Mouse (Mus musculus): Measurements from ENCODE around the gene Fastkd2. TPM values are rescaled to one million over a fixed set of nuclear protein-coding genes. Genes with fewer than 3 reads are reported as not detected.

Fastkd2 gene
- 10 to 100 TPM; 20.1 to 21.3 TPM for total RNA-seq (2021)
- long read RNA-seq, experiment 1, full-length matches to known transcripts: 45 of 53 reads
- long read RNA-seq, experiment 1, partial matches to known transcripts: 4 of 53 reads
- long read RNA-seq, experiment 1, other reads (novel, unspliced or antisense): 4 of 53 reads
- long read RNA-seq, experiment 2, full-length matches to known transcripts: 26 of 30 reads
- long read RNA-seq, experiment 2, partial matches to known transcripts: 4 of 30 reads
- long read RNA-seq, experiment 2, other reads (novel, unspliced or antisense): 0 of 30 reads

DNA sequence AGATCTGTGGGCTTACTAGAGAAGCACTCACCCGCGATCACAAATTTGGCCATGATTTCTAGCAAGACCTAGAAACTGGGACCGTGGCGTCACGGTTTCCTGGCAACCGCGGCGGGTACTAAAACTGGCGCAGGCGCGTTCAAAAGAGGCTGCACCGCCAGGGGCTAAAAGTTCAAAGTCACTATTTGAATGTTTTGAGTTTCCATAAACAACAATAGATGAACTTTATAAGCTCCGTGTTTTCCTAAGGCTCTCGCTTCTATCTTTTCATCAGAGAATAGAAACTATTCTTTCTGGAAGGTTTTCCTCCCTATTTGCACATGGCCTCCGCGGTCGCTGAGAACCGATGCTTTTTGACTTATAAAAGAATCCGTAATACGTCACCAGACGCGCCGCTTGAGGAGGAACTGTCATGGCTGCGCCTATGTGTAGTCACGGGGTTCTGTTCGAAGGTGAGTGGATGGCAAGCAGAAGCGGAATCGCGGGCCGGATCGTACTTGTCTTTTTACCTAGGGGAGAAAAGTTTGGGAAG is at the start of gene Fastkd2, which contains the start of gene Mdh1b:
Gene Fastkd2, plus strand, starts transcription at position 375 of the 532 bp plus-strand sequence.
Gene Mdh1b, minus strand, starts transcription at position 79 of the 532 bp plus-strand sequence.
- DNase-seq (ENCODE audit: low spot score): peak; percentile 94

DNA sequence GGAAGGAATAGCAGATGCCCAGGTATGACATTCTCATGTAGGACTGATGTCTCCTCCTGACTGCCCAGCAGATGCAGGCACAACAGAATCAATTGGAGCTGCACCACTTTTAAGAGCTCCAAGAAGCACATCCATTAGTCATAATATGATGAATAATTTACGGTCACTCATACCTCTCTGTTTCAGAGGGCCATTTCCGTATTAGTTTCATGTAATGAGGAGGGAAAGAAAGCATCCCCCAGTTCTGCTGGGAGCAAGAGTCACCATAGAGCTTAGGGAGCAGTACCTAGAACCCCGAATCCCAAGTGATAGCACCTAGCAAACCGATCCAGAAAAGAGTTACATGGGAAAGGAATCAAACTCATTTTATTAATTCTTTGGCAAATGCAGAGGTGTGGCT is 43.6 kb upstream of the Fastkd2 start, which contains the start of gene Dytn:
Gene Dytn, minus strand, starts transcription at position 101 of the 400 bp plus-strand sequence.
- DNase-seq (ENCODE audit: low spot score): no peak

DNA sequence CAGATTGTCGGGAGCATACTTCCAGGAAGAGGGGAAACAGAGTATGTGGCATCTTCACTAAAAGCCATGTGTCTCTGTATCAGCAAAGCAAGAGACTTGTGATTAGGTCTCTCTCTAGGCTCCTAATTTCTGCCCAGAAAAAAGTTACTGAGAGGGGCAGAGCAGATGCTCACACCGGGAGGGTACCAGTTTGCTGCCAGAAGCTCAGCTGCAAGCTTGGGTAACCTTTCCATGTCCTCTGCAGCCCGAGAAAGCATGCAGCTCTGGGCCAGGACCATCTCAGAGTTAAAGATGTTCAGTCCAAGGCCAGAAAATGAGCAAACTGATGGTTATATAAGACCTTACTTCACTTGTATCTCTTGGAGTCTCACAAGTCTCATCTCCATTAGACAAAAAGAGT is 33.6 kb upstream of the Fastkd2 start:
- DNase-seq (ENCODE audit: low spot score): no peak

DNA sequence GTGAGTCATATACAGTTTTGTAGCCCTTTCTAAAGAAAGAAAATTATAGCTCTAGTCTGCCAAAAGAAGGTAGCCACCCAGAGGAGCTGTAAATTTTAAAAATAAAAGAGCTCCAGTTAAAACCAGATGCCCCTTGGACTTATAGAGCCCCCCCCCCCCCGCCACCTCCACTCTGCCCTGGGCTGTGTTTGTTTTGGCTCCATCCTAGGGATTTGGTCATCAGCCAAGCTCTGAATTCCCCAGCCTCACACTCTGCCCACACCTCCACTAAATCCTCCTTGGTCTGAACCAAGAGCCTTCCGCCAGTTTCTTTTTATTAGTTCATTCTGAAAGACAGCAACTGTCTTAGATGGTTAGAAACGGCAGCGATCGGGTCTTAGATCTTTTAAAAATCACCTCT is 24.7 kb upstream of the Fastkd2 start:
- DNase-seq (ENCODE audit: low spot score): no peak

DNA sequence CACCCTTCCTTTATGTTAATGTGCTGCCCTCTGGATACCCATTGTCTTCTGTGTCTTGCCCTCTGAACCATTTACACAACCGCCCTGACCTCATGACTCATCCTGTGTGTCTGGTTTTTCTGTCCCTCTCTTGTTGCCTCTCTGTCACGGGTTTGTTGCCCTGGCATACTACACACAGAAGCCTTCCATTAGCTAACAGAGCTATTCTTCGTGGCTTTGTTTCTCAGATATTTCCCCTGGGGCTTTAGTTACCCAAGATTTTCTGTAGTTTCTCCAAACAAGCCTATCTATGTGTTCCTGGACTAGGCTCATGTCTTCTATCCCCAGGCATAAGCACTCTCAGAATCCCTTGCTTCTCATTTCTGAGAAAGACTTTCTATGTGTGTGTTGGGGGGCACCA is 21.5 kb upstream of the Fastkd2 start:
- no peak for DNase-seq (ENCODE audit: low spot score)

DNA sequence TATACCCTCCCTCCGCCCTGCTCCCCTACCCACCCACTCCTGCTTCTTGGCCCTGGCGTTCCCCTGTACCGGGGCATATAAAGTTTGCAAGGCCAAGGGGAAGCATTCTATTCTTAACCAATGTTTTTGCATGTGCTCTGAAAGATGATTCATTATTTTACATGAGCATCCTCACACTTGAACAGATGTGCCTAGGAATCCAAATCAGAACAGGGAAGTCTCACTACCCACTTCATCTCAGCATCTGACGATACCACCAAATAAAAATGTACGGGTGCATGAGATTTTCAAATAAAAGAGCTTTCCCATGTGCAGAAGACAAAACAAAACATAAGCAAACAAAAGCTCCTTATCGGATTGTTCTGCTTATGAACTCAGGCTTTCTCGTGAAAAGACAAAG is 10.3 kb upstream of the Fastkd2 start:
- DNase-seq (ENCODE audit: low spot score): no peak

DNA sequence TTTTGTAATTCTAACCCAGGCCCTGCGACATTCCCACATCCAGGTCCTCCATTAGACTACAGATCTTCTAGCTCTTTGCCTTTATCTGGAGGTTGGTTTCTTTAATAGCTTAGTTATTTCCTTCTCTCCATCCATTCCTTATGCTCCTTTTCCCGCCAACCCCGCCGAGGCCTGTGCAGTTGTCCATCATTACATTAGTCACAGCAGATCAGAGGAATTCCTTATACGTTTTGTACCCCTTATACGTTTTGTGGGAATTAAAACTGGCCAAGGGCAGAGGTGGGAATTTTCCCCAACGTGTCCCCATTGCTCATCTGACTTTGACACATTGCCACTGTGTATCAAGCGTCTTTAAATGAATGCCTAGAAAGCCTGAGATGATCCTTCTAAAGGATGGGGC is 618 bp upstream of the Fastkd2 start:
- no peak for DNase-seq (ENCODE audit: low spot score)

DNA sequence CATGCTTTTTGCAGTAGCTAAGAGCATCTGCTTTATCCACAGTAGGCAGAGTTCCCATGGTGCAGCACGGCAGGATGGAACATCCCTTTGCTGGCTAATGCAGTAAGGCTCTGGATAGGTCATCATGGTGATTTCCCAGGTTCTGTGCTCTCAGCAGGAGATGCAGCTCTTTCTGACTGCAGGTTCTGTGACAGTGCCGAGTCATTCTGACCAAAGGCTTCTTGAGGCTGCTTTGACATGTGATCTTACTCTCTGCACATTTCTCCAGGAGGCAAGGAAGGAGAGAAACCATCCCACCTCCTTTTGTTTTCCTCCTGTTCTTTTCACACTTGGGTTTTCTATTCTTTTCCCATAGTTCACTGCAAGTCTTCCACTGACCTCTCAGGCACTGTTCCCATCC is 25.6 kb downstream of the Fastkd2 start:
- no peak for DNase-seq (ENCODE audit: low spot score)

DNA sequence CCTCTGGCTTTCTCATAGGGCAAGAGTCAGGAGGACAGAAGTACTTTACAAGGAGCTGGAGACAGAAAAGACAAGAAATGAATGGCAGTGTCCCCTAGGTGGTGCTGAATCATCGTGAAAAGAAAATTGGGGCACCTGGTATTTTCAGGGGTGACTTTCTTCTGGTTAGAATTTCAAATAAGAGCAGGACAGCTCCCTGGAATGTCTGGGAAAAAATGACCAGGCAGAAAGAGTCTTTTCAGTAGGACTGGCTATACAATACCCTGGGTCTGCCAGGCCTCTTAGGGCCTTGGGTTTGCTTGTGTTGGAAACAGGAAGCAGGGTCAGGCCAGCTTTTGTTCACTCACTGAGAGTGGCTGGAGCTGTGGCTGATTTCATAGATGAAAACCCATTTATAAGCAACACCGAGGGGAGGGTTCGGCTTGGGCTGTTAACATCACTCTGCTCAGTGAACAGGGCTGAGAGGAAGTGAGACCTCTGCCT is 32.8 kb downstream of the Fastkd2 start:
- DNase-seq (ENCODE audit: low spot score): peak; percentile 8

DNA sequence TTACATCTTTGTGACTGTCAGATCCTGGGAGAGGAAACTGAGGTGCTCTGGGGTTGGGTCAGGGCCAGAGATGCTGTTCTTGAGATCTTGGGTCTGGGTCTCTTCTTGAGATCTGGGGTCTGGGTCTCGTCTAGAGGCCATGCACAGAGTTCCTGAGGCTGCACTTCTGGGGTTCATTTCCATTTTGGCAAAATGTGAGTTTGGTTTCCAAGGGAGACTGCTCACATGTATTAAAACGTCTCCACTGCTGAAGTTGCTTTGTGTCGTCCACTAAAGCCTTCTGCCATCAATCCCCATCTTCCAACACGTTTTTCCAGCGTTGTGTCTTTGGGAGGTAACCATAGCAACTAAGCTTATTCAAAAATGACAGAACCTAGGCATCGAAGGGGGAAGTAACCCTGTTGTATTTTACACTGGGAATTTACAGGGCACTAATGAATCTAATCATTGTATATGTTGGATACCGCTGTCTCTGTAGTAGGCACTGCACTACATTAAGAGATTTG is 33.5 kb downstream of the Fastkd2 start:
- no peak for DNase-seq (ENCODE audit: low spot score)

DNA sequence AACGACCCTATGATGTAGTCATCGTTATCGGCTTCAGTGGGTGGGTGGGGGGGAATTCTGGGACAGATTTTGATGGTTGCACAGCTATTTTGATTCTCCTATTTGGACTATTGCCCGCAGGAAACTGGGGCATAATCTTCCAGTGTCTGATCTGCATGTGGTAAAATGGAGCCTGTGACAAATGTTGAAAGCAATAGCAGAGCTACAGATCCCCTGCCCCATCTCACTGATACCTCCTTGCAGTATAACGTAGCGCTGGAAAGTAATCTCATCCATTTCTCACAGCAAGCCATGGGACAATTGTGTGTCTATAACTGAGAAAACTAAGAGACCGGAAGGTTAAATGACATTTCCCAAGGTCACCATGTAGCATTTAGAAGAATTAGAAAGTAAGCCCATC is 34.0 kb downstream of the Fastkd2 start:
- DNase-seq (ENCODE audit: low spot score): no peak

DNA sequence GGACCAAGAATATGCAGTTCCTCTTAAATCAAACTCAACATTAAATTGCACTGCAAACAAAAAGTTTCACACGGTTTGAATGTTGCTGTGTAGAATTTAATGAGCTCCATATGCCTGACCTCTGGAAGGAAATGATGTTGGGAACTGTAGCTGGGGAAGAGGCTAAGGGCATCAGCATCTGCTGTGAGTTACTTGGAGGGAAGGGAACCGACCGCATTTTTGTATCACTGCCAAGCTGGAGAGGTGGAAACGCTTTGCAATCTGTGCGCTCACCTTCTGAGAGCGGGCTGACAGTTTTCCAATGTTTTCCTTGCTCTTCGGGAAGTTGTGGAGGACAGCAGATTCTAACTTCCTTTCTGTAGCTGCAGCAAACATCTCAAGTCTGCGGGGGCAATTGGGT is 37.7 kb downstream of the Fastkd2 start:
- no peak for DNase-seq (ENCODE audit: low spot score)

DNA sequence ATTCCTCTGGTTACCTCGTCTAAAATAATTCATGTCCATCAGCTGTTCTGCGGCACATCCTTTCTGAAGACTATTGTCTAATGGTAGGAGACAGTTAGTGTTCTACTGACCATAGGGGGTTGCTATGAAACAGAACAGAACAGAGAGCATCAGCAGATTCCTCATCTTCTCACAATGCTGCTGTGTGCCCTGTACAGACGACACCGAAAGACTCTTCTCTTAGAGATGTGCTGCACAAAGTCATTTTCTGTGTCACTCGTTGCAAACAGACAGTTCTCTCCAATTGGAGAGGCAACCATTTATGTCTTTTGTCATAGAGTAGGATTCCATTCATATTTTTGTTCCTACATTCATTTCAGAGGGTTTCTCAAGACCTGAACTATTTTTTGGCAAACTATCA is 38.8 kb downstream of the Fastkd2 start, which contains the start of gene 4933402D24Rik:
Gene 4933402D24Rik, minus strand, starts transcription at position 101 of the 400 bp plus-strand sequence.
- DNase-seq (ENCODE audit: low spot score): no peak

DNA sequence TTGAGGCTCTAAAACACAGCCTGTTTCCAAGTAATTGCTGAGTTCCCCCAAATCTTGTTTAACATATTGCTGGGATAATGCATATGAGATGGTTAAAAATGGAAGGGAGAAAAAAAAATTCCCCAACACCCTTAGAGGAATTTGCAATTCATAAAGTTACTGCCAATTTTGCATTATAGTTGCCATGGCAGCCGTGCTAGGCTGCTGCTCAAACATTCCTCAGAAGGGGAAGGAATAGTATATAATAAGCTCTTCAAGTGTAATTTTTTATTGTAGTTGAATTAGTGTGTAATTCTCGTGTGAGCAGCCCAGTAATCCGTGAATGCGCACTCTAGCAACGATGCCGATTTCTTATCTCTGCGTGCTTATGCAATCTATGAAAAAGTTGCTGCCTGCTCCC is 39.9 kb downstream of the Fastkd2 start:
- DNase-seq (ENCODE audit: low spot score): no peak

DNA sequence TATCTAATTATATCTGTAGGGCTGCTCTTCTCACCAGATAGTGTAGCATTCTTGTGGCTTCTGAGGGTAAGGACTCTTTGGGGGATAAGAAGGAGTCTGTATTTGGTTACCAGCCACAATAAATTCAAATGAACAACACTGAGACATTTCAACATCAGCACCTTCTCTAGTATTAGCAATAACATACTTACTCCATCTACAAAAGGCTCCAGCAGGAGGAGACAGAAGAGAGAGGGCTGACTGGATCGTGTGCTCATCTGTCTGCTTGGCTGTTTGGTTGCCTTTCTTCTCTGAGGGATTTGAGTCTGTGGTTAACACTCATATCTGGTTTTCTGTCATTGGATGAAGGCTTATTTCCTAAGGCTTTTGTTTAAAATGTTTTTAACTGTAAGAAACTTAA is 46.0 kb downstream of the Fastkd2 start:
- no peak for DNase-seq (ENCODE audit: low spot score)

DNA sequence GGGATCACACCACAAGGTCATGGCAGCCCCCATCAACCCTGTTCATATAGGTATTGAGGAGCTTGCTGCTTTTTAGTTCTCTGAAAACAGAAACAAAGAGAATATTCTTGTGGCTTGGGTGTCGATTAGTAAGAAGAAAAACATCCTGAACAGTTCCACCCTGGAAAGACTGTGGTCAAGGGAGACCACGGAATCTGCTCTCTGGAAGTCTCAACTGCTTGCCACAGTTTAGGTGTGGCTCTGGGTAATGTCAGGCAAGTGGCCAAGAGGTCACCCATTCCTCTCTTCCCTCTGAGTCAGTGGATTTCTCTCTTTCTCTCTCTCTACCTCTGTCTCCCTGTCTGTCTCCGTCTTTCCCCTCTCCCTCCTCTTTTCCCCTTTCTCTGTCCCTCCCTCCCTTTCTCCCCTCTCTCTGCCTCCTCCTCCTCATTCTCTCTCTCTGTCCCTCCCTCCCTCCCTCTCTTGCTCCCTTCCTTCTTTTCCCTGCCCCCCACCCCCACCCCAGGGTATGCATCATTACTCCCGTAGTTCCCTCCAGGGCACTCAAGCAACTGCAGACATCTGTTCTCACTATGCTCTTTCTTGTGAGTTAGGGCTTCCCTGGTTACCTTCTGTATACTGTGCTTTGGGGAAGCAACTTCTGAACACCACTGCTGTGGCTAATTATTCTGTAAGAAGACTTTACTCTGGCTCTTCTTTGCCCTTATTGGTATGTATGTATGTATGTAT is 46.7 kb downstream of the Fastkd2 start:
- no peak for DNase-seq (ENCODE audit: low spot score)

DNA sequence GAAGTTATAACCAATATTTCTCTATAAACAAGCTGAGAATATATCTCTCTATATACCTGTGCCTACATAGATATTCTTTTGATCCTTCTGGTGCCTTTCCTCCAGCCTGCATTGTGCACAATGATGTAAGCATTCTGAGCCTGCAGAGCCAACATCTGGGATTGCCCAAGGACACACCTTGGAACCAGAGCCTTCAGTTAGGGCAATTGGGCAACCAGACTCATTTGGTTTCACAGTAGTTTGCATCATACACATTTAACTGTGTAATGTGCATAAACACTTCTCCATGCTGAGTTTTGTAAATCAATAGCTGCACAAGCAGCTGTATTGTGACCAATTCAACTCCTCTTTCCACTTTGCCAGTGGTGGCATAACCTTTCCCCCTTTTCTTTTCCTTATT is 63.9 kb downstream of the Fastkd2 start:
- no peak for DNase-seq (ENCODE audit: low spot score)

Other genes with a start within 250 kb of the Fastkd2 start
- gene Gm39653, start 114.6 kb upstream of the Fastkd2 start, total RNA-seq (2021): not detected
- gene Dytn, start 43.7 kb upstream of the Fastkd2 start, total RNA-seq (2021): not detected
- gene Mdh1b, start 296 bp upstream of the Fastkd2 start, total RNA-seq (2021): not detected
- gene 4933402D24Rik, start 38.7 kb downstream of the Fastkd2 start, total RNA-seq (2021): not detected

Data from gastrocnemius, adult 18-20 months (tissue).